Mouse (Mus musculus): ENCODE measurements around the gene Syne1. TPM values are rescaled to one million over a fixed set of nuclear protein-coding genes. Genes with fewer than 3 reads are reported as not detected.

The Syne1 gene
- polyA plus RNA-seq, 1 experiment from 2014 or later = 13.3 TPM

- DNase-seq (ENCODE audit: low spot score) (no peak), ATAC-seq (replicated peaks; ENCODE audit: low FRiP score, low TSS enrichment, low read depth) (no peak)
- 89% methylated on average over 9 of the region's 9 CpGs for WGBS
- Histone ChIP-seq H3K4me3 (ENCODE audit: low read depth, low read length) (no peak overlapping the region), H3K27ac (ENCODE audit: low read depth) (no peak overlapping the region), H3K36me3 (ENCODE audit: control insufficient read depth, insufficient read depth, low read length) (peaks cover 26% of the 10 kb centered on the region), H3K9me3 (ENCODE audit: control insufficient read depth, low read length) (no peaks in the 10 kb centered on the region), H3K9ac (ENCODE audit: low read length) (no peak overlapping the region), H3K4me2 (ENCODE audit: low read length) (no peak overlapping the region), H3K4me1 (replicated peaks; ENCODE audit: control insufficient read depth, insufficient read depth, low read length) (no peaks in the 10 kb centered on the region), H3K27me3 (replicated peaks; ENCODE audit: control insufficient read depth, insufficient read depth, low read length) (no peaks in the 10 kb centered on the region)
Measured at GRCm38 (mm10) chr10:5028301-5028700, 523.0 kb downstream of the Syne1 start.

- no peaks in the 10 kb centered on the region for H3K27me3 ChIP-seq (replicated peaks; ENCODE audit: control insufficient read depth, insufficient read depth, low read length)
- H3K36me3 ChIP-seq (ENCODE audit: control insufficient read depth, insufficient read depth, low read length) = peaks cover 15% of the 10 kb centered on the region
- 85% methylated on average over 1 of the region's 1 CpGs for WGBS
- no peak overlapping the region for H3K27ac ChIP-seq (ENCODE audit: low read depth)
- no peak overlapping the region for H3K9ac ChIP-seq (ENCODE audit: low read length)
- H3K9me3 ChIP-seq (ENCODE audit: control insufficient read depth, low read length) = no peaks in the 10 kb centered on the region
- H3K4me1 ChIP-seq (replicated peaks; ENCODE audit: control insufficient read depth, insufficient read depth, low read length) = no peaks in the 10 kb centered on the region
- ATAC-seq (replicated peaks; ENCODE audit: low FRiP score, low TSS enrichment, low read depth) = no peak
- DNase-seq (ENCODE audit: low spot score) = no peak
- H3K4me3 ChIP-seq (ENCODE audit: low read depth, low read length) = no peak overlapping the region
- H3K4me2 ChIP-seq (ENCODE audit: low read length) = no peak overlapping the region
Measured at GRCm38 (mm10) chr10:5027208-5027607, 524.1 kb downstream of the Syne1 start.

DNA sequence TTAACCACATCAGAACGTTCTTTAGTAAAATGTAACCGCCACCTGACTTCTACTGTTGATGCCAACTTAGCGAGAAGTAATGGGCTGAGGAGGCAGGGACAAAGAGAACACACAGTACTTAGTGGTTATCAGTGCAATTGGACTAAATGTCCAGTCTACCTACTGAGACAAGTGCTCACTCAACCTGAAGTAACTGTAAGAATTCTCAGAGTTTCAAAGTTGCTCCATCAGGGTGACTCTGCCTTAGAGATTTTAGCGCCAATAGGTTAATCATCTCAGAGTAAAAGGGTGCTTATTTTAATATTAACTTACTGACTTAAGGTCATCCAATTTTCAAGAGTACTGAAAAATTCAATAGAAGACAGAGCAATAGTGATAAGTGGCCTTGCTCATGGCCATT lies 525.4 kb downstream of the Syne1 start:
- 97% methylated on average over 4 of the region's 4 CpGs for WGBS

GRCm38 (mm10) chr10:5017148-5017547 lies 534.1 kb downstream of the Syne1 start:
- Histone ChIP-seq H3K4me2 (ENCODE audit: low read length) (no peak overlapping the region), H3K9ac (ENCODE audit: low read length) (no peak overlapping the region), H3K27ac (ENCODE audit: low read depth) (no peak overlapping the region), H3K27me3 (replicated peaks; ENCODE audit: control insufficient read depth, insufficient read depth, low read length) (no peaks in the 10 kb centered on the region), H3K4me3 (ENCODE audit: low read depth, low read length) (no peak overlapping the region), H3K4me1 (replicated peaks; ENCODE audit: control insufficient read depth, insufficient read depth, low read length) (no peaks in the 10 kb centered on the region), H3K36me3 (ENCODE audit: control insufficient read depth, insufficient read depth, low read length) (peaks cover 3% of the 10 kb centered on the region; the same call in 1 of the 2 replicates), H3K9me3 (ENCODE audit: control insufficient read depth, low read length) (no peaks in the 10 kb centered on the region)
- ATAC-seq (replicated peaks; ENCODE audit: low FRiP score, low TSS enrichment, low read depth) (no peak), DNase-seq (ENCODE audit: low spot score) (no peak)
- WGBS = 49% methylated on average over 1 of the region's 1 CpGs

More for the DNA sequence above, 525.4 kb downstream of the Syne1 start:
- Histone ChIP-seq H3K4me1 (replicated peaks; ENCODE audit: control insufficient read depth, insufficient read depth, low read length) (no peaks in the 10 kb centered on the region), H3K4me2 (ENCODE audit: low read length) (no peak overlapping the region), H3K9ac (ENCODE audit: low read length) (no peak overlapping the region), H3K36me3 (ENCODE audit: control insufficient read depth, insufficient read depth, low read length) (peaks cover 7% of the 10 kb centered on the region), H3K4me3 (ENCODE audit: low read depth, low read length) (no peak overlapping the region), H3K9me3 (ENCODE audit: control insufficient read depth, low read length) (no peaks in the 10 kb centered on the region), H3K27me3 (replicated peaks; ENCODE audit: control insufficient read depth, insufficient read depth, low read length) (no peaks in the 10 kb centered on the region), H3K27ac (ENCODE audit: low read depth) (no peak overlapping the region)
- DNase-seq (ENCODE audit: low spot score) = no peak
- no peak for ATAC-seq (replicated peaks; ENCODE audit: low FRiP score, low TSS enrichment, low read depth)

DNA sequence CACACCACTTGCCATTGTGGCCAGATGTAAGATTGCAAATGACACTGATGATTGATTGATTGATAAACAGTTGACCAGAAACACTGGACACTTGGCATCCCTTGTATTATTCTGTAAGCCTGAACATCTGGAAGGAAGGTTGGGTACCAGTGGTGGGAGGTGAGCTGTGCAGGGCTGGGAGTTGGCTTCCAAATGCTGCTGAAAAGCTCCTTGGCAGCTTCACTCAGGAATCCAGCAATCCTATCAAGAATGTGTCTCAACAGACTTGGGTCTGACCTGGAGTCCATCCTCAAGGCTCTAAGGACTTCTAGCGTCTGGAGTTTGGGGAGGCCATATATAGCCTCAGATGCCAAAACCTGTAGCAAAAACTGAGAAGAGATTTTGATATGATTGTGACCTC lies 536.3 kb downstream of the Syne1 start:
- H3K27me3 ChIP-seq (replicated peaks; ENCODE audit: control insufficient read depth, insufficient read depth, low read length) = no peaks in the 10 kb centered on the region
- H3K9ac ChIP-seq (ENCODE audit: low read length) = no peak overlapping the region
- no peaks in the 10 kb centered on the region for H3K4me1 ChIP-seq (replicated peaks; ENCODE audit: control insufficient read depth, insufficient read depth, low read length)
- H3K9me3 ChIP-seq (ENCODE audit: control insufficient read depth, low read length) = no peaks in the 10 kb centered on the region
- no peak overlapping the region for H3K27ac ChIP-seq (ENCODE audit: low read depth)
- H3K36me3 ChIP-seq (ENCODE audit: control insufficient read depth, insufficient read depth, low read length) = no peaks in the 10 kb centered on the region
- no peak overlapping the region for H3K4me2 ChIP-seq (ENCODE audit: low read length)
- DNase-seq (ENCODE audit: low spot score) (no peak), ATAC-seq (replicated peaks; ENCODE audit: low FRiP score, low TSS enrichment, low read depth) (no peak)
- 78% methylated on average over 1 of the region's 1 CpGs for WGBS
- H3K4me3 ChIP-seq (ENCODE audit: low read depth, low read length) = no peak overlapping the region

GRCm38 (mm10) chr10:5012004-5012403 lies 539.3 kb downstream of the Syne1 start:
- DNase-seq (ENCODE audit: low spot score) (no peak), ATAC-seq (replicated peaks; ENCODE audit: low FRiP score, low TSS enrichment, low read depth) (no peak)
- H3K36me3 ChIP-seq (ENCODE audit: control insufficient read depth, insufficient read depth, low read length) = no peaks in the 10 kb centered on the region
- no peak overlapping the region for H3K4me2 ChIP-seq (ENCODE audit: low read length)
- no peak overlapping the region for H3K4me3 ChIP-seq (ENCODE audit: low read depth, low read length)
- no peak overlapping the region for H3K27ac ChIP-seq (ENCODE audit: low read depth)
- no peaks in the 10 kb centered on the region for H3K9me3 ChIP-seq (ENCODE audit: control insufficient read depth, low read length)
- H3K4me1 ChIP-seq (replicated peaks; ENCODE audit: control insufficient read depth, insufficient read depth, low read length) = no peaks in the 10 kb centered on the region
- H3K27me3 ChIP-seq (replicated peaks; ENCODE audit: control insufficient read depth, insufficient read depth, low read length) = no peaks in the 10 kb centered on the region
- no peak overlapping the region for H3K9ac ChIP-seq (ENCODE audit: low read length)

DNA sequence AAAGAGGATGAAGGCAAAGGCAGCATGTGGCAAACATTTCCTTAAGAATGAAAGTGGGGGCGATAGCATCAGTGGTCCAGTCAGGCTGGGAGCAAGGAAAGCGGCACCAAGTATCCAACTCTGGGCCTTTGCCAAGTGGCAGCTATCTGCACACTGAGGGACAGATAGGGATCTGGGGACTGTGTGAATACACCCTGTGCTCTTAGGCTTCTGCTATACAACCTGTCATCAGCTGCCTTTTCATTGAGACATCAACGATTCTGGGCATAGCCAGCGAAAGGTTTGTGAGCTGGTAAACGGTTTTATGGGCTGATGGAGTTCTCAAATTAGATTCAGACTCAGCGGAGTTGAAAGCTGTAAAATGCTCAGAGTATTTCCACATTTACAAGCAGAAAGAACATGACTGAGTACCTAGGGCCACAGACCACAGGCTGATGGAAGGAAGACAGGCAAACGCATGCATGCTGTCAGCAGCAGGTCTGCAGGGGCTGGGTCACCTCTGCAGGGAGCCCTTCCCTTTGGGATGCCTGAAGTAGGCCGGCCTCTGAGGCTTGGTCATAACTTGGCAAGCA lies 542.4 kb downstream of the Syne1 start:
- Histone ChIP-seq H3K4me2 (ENCODE audit: low read length) (no peak overlapping the region), H3K4me1 (replicated peaks; ENCODE audit: control insufficient read depth, insufficient read depth, low read length) (no peaks in the 10 kb centered on the region), H3K9ac (ENCODE audit: low read length) (no peak overlapping the region), H3K27ac (ENCODE audit: low read depth) (no peak overlapping the region), H3K27me3 (replicated peaks; ENCODE audit: control insufficient read depth, insufficient read depth, low read length) (no peaks in the 10 kb centered on the region), H3K36me3 (ENCODE audit: control insufficient read depth, insufficient read depth, low read length) (no peaks in the 10 kb centered on the region), H3K4me3 (ENCODE audit: low read depth, low read length) (no peak overlapping the region), H3K9me3 (ENCODE audit: control insufficient read depth, low read length) (no peaks in the 10 kb centered on the region)
- ATAC-seq (replicated peaks; ENCODE audit: low FRiP score, low TSS enrichment, low read depth) (no peak), DNase-seq (ENCODE audit: low spot score) (no peak)
- 73% methylated on average over 8 of the region's 8 CpGs for whole genome bisulfite sequencing

- no peak for ATAC-seq (replicated peaks; ENCODE audit: low FRiP score, low TSS enrichment, low read depth)
- 86% methylated on average over 3 of the region's 3 CpGs for WGBS
- Histone ChIP-seq H3K36me3 (ENCODE audit: control insufficient read depth, insufficient read depth, low read length) (no peaks in the 10 kb centered on the region), H3K9ac (ENCODE audit: low read length) (no peak overlapping the region), H3K27ac (ENCODE audit: low read depth) (no peak overlapping the region), H3K4me3 (ENCODE audit: low read depth, low read length) (no peak overlapping the region), H3K4me2 (ENCODE audit: low read length) (no peak overlapping the region), H3K9me3 (ENCODE audit: control insufficient read depth, low read length) (no peaks in the 10 kb centered on the region), H3K4me1 (replicated peaks; ENCODE audit: control insufficient read depth, insufficient read depth, low read length) (no peaks in the 10 kb centered on the region), H3K27me3 (replicated peaks; ENCODE audit: control insufficient read depth, insufficient read depth, low read length) (no peaks in the 10 kb centered on the region)
- no peak for DNase-seq (ENCODE audit: low spot score)
Measured at GRCm38 (mm10) chr10:4996592-4996991, 554.7 kb downstream of the Syne1 start.

DNA sequence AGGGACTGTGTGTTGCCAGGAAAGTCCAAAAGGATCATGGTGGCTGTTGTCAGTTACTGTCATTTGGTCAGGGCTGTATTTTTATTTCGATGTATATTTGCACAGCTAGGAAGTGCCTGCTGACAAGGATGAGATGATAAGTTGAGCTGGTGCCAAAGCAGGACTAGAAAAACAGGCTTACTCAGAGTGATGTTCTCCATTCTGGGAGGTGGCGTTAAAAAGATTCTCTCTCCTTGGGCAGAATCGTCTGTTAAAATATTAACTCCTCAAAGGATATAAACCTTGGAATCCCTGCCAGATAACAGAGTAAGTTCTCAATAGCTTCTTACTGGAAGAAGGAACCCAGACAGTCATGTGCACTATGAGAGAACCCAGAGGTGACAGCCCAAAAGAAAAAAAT lies 557.5 kb downstream of the Syne1 start:
- H3K4me3 ChIP-seq (ENCODE audit: low read depth, low read length) = no peak overlapping the region
- no peak for ATAC-seq (replicated peaks; ENCODE audit: low FRiP score, low TSS enrichment, low read depth)
- H3K4me2 ChIP-seq (ENCODE audit: low read length) = no peak overlapping the region
- H3K9ac ChIP-seq (ENCODE audit: low read length) = no peak overlapping the region
- H3K27me3 ChIP-seq (replicated peaks; ENCODE audit: control insufficient read depth, insufficient read depth, low read length) = no peaks in the 10 kb centered on the region
- H3K27ac ChIP-seq (ENCODE audit: low read depth) = no peak overlapping the region
- no peak for DNase-seq (ENCODE audit: low spot score)
- H3K9me3 ChIP-seq (ENCODE audit: control insufficient read depth, low read length) = no peaks in the 10 kb centered on the region
- H3K36me3 ChIP-seq (ENCODE audit: control insufficient read depth, insufficient read depth, low read length) = no peaks in the 10 kb centered on the region
- 46% methylated on average over 3 of the region's 3 CpGs for WGBS
- no peaks in the 10 kb centered on the region for H3K4me1 ChIP-seq (replicated peaks; ENCODE audit: control insufficient read depth, insufficient read depth, low read length)

Measured in intestine, embryonic 14.5 days (tissue).